Mouse (Mus musculus) hindbrain, postnatal 0 days (tissue): ENCODE measurements around the gene Alx3. TPM values are rescaled to one million over a fixed set of nuclear protein-coding genes. Genes with fewer than 3 reads are reported as not detected.
A peak's percentile ranks its signal among the peaks of the same experiment; 100 is the strongest.

ENCODE experiments used
- ATAC-seq: fragments of 200-750 bp; cut with Nextera tagmentation; 2 replicates; pipeline ENCODE4 v1.8.0; 2017; ENCODE audit warnings: mild to moderate bottlenecking, moderate TSS enrichment, moderate library complexity
- DNase-seq: peaks from one replicate; pipeline ENCODE4 v3.0.0-alpha.2; 2015; ENCODE audit warnings: low spot score
- H3K27ac ChIP-seq: fragments of 300-500 bp; sonication (generic); 2 replicates; pipeline ENCODE4 v1.5.1; 2014; ENCODE audit warnings: mild to moderate bottlenecking
- H3K27me3 ChIP-seq: fragments of 300-500 bp; sonication (generic); 2 replicates; pipeline ENCODE4 v1.6.1; 2014; ENCODE audit warnings: low read length, mixed read lengths; ENCODE audit not compliant: insufficient read depth
- H3K36me3 ChIP-seq: fragments of 300-500 bp; sonication (generic); 2 replicates; pipeline ENCODE4 v1.6.1; 2014; ENCODE audit warnings: low read length, mixed read lengths; ENCODE audit not compliant: insufficient read depth
- H3K4me1 ChIP-seq: fragments of 300-500 bp; sonication (generic); 2 replicates; pipeline ENCODE4 v1.6.1; 2014; ENCODE audit warnings: antibody characterized with exemption, low read length, mixed read lengths; ENCODE audit not compliant: insufficient read depth
- H3K4me2 ChIP-seq: fragments of 300-500 bp; sonication (generic); 2 replicates; pipeline ENCODE4 v1.6.1; 2014; ENCODE audit warnings: low read depth, mild to moderate bottlenecking, low read length, moderate library complexity, mixed read lengths
- H3K4me3 ChIP-seq: fragments of 300-500 bp; sonication (generic); 2 replicates; pipeline ENCODE4 v1.5.1; 2014; ENCODE audit warnings: low read length
- H3K9ac ChIP-seq: fragments of 300-500 bp; sonication (generic); replicated peaks from 2 replicates; pipeline ENCODE4 v1.6.1; 2014; ENCODE audit warnings: mild to moderate bottlenecking, low read length, moderate library complexity, mixed read lengths
- H3K9me3 ChIP-seq: fragments of 300-500 bp; sonication (generic); 2 replicates; pipeline ENCODE4 v1.6.1; 2016; ENCODE audit warnings: low read length, mixed read lengths
- CTCF ChIP-seq: IDR thresholded peaks from 2 replicates; pipeline ENCODE4 v1.5.1; 2016; ENCODE audit warnings: antibody characterized with exemption, control low read depth, low read depth
- WGBS: fragments of 180-500 bp; shearing (Covaris S2); extraction: QIAGEN DNeasy Blood & Tissue Kit; methylation state at CpG from one replicate; pipeline ENCODE4 v1.1.7; 2014; 5-methylcytosine and 5-hydroxymethylcytosine counted together
- polyA plus RNA-seq: library from polyadenylated mRNA; unstranded; fragments of >200 nt; fragmentation: Nextera tagmentation; extraction: Ambion mirVana; gene quantifications from 2 replicates; pipeline ENCODE4 v1.2.1, GENCODE M21; 2015
- total RNA-seq: library from RNA; depleted of rRNA; stranded (reverse); fragments of >200 nt; gene quantifications from 2 replicates; pipeline ENCODE4 v1.2.3, GENCODE M21; 2014

Alx3 gene
- total and polyA plus RNA-seq, 2 experiments from 2014 or later, result 0.16 to 0.45 TPM

DNA sequence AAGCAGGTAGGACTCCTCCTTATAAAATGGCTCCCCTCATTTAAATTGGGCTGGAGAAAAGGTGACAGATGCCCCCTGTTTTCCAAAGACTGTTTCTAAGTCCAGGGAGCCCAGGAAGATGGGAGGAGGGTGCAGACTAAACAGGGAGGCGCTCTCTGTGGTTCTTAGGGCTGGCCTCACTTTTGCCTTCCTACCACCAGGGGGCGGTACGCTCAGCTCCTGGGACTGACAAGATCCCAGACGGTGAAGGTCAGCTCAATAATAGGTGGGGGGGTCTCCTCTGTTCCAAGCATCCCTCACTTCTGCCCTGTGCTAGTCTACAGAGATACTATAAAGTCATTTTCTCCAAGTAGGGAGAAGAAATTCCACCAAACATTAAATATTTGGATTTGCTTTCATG, 10.5 kb downstream of the Alx3 start:
- Histone ChIP-seq H3K36me3 (no peaks in the 10 kb centered on the region), H3K4me3 (no peak overlapping the region), H3K4me1 (no peaks in the 10 kb centered on the region), H3K27ac (no peak overlapping the region), H3K27me3 (peaks cover 4% of the 10 kb centered on the region; the same call in 1 of the 2 replicates), H3K9ac (no peak overlapping the region), H3K4me2 (no peak overlapping the region), H3K9me3 (no peaks in the 10 kb centered on the region)
- DNase-seq, result peak; percentile 77
- ATAC-seq, result peak; percentile 69
- WGBS, result 6% methylated on average over 4 of the region's 4 CpGs
- TF ChIP-seq CTCF, result peak; percentile 88

- DNase-seq (no peak), ATAC-seq (no peak)
- no peaks in the 10 kb centered on the region for H3K27me3 ChIP-seq
- no peaks in the 10 kb centered on the region for H3K4me1 ChIP-seq
- no peak overlapping the region for H3K4me2 ChIP-seq
- 73% methylated on average over 8 of the region's 8 CpGs for WGBS
- no peak for TF ChIP-seq CTCF
- H3K9me3 ChIP-seq, result no peaks in the 10 kb centered on the region
- no peak overlapping the region for H3K9ac ChIP-seq
- peaks cover 6% of the 10 kb centered on the region for H3K36me3 ChIP-seq
- H3K27ac ChIP-seq, result no peak overlapping the region
- no peak overlapping the region for H3K4me3 ChIP-seq
These were observed 12.4 kb downstream of the Alx3 start for GRCm38 (mm10) chr3:107607221-107607620.

DNA sequence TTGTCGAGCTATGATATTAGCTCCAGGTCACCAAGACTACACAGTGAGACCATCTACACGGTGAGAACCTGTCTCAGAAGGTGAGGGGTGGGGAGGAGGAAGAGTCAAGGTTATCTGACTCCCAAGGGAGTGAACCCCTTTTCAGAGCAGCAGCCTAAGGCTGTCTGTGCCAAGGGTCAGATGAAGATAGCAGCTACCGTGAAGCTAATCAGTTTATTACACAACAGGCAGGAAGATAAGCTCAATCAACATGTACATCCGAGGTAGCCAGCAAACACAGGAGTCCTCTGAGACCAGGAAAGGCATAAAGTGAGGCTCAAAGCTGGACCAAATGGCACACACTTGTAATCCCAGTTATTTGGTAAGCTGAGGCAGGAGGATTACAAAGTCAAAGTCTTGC, 14.0 kb downstream of the Alx3 start:
- H3K36me3 ChIP-seq, result peaks cover 21% of the 10 kb centered on the region
- H3K4me3 ChIP-seq, result no peak overlapping the region
- no peak overlapping the region for H3K4me2 ChIP-seq
- no peaks in the 10 kb centered on the region for H3K4me1 ChIP-seq
- DNase-seq (no peak), ATAC-seq (no peak)
- TF ChIP-seq CTCF, result no peak
- H3K27me3 ChIP-seq, result no peaks in the 10 kb centered on the region
- no peak overlapping the region for H3K9ac ChIP-seq
- 71% methylated on average over 4 of the region's 4 CpGs for WGBS
- no peak overlapping the region for H3K27ac ChIP-seq
- H3K9me3 ChIP-seq, result no peaks in the 10 kb centered on the region

DNA sequence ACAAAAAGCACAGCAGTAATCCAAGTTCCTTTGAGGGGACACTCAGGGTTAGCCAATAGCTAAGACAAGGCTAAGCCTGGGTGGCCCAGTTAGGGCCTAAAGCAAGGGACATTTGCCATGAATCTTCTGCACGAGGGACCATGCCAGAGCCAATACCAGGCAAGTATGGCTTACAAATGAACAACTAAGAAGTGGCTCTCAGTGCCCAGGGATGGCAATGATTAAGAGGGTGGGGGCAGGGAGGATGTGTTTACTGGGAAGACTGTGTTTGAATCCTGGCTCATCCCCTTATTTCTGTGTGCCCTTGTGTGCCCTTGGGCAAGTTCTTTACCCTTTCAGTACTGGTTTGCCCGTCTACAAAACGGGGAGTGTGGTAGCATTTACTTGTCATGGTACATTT, 14.5 kb downstream of the Alx3 start:
- no peak for TF ChIP-seq CTCF
- 45% methylated on average over 3 of the region's 3 CpGs for WGBS
- Histone ChIP-seq H3K4me3 (no peak overlapping the region), H3K4me2 (no peak overlapping the region), H3K9ac (no peak overlapping the region), H3K36me3 (peaks cover 27% of the 10 kb centered on the region), H3K27ac (no peak overlapping the region), H3K27me3 (no peaks in the 10 kb centered on the region), H3K4me1 (no peaks in the 10 kb centered on the region), H3K9me3 (no peaks in the 10 kb centered on the region)
- ATAC-seq (no peak), DNase-seq (peak; percentile 32)

GRCm38 (mm10) chr3:107611394-107611793, 16.6 kb downstream of the Alx3 start:
- Histone ChIP-seq H3K4me3 (no peak overlapping the region), H3K27me3 (no peaks in the 10 kb centered on the region), H3K36me3 (peaks cover 47% of the 10 kb centered on the region), H3K27ac (no peak overlapping the region), H3K4me1 (no peaks in the 10 kb centered on the region), H3K4me2 (no peak overlapping the region), H3K9ac (no peak overlapping the region), H3K9me3 (no peaks in the 10 kb centered on the region)
- no peak for ATAC-seq
- DNase-seq, result no peak
- no peak for TF ChIP-seq CTCF
- 74% methylated on average over 4 of the region's 4 CpGs for WGBS

DNA sequence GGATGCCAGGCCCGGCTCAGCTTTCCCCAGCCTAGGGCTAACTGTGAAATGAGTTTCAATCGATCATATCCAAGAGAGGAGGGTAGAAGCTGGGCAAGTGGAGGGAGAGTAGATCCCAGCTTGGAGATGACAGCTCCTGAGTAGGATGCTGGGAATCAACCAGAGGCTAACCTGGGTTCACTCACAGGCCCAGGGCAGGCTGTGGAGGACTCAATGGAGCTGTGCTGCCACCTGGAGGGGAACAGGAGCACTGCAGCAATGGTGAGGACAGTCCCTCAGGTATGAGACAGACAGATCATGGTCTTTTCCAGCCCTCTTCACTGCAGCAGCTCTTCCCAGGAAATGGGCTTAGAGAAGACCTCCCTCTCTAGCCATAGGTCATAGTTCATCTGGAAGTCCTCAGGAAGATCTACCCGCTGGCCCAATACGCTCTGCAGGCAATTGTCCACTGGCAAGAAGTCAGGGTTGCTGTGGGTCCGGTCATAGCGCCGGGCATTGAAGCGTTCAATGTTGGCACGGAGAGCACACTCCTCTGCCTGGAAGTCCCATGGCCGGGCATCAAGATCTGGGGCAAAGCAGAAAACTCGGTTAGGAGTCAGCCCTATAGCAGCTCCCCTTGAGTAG, 18.2 kb downstream of the Alx3 start:
- H3K9ac ChIP-seq, result no peak overlapping the region
- H3K36me3 ChIP-seq, result peaks cover 63% of the 10 kb centered on the region
- no peaks in the 10 kb centered on the region for H3K4me1 ChIP-seq
- H3K27me3 ChIP-seq, result no peaks in the 10 kb centered on the region
- H3K27ac ChIP-seq, result no peak overlapping the region
- no peak overlapping the region for H3K4me3 ChIP-seq
- TF ChIP-seq CTCF, result peak; percentile 95
- ATAC-seq (peak; percentile 78), DNase-seq (peak; percentile 79)
- H3K4me2 ChIP-seq, result no peak overlapping the region
- no peaks in the 10 kb centered on the region for H3K9me3 ChIP-seq
- WGBS, result 71% methylated on average over 11 of the region's 11 CpGs

DNA sequence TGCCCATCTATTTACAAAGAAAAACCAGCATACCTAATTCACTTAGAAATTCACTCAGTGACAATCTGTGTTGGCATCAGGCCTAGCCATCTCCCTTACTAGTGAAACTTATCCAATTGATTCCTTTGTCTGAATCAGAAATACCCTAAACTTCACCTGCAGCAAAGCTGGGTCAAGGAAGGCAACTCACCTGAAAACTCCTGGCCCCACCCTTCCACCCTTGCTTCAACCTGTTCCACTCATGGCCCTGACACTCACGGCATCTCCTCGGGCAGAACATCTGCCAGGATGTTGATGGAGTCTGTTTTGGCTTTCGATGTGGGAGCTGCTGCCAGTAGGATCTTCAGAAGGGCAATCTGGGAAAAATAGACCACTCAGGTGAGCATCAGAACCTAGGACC, 23.0 kb downstream of the Alx3 start:
- TF ChIP-seq CTCF, result no peak

More for the DNA sequence above, 23.0 kb downstream of the Alx3 start:
- ATAC-seq (no peak), DNase-seq (no peak)
- H3K4me1 ChIP-seq, result no peaks in the 10 kb centered on the region
- WGBS, result 95% methylated on average over 3 of the region's 3 CpGs
- peaks cover 92% of the 10 kb centered on the region for H3K36me3 ChIP-seq
- H3K4me2 ChIP-seq, result no peak overlapping the region
- H3K27ac ChIP-seq, result no peak overlapping the region
- no peaks in the 10 kb centered on the region for H3K27me3 ChIP-seq
- H3K9me3 ChIP-seq, result no peaks in the 10 kb centered on the region
- H3K4me3 ChIP-seq, result no peak overlapping the region
- H3K9ac ChIP-seq, result no peak overlapping the region
